Mouse (Mus musculus) right cerebral cortex, postnatal 36 days (tissue): Measurements from ENCODE around the gene Robo2.

ENCODE experiments used
- DNase-seq, 2 experiments: peaks; one replicate each; pipeline ENCODE4 v3.0.0; 2022; ENCODE audit warnings: low spot score in 2 of 2, mixed read lengths in 1 of 2

Robo2 gene

DNA sequence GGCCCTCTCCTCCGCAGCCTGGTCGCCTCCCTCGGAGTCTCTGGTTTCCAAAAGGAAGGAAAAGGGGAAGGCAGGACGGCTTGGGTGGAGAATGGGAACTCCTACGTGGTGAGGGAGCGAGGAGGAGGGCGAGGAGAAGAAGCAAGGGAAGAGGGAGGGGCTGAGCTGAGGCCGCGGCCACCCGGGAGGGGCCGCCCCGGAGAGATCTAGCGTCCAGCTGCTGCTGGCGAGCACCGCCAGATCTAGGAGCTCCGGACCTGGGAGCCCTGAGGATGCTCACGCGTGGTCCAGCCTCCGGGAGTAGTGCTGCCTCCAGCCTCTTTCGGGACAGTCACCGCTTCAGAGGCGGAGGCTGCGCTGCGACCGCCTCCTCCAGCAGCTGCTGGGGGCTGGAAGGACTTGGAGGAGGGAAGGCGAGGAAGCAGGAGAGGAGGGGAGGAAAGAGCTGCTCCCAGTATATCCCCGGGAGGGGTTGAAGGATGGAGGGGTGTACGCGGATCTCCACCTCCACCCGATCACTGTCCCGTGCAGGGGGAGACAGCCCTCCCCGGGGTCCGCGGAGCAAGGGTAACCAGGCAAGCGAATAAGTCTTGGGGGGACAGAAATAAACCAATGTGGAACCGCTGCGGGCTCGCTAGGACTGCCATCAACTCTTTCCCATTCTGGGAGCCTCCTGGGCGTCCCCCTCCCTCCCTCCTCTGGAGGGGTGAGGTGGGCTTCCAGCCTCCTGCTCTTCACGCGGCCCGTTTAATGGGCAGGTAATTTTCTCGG, at the start of gene Robo2:
Gene Robo2 (minus strand): TSS at position 345 of the 771 bp plus-strand sequence.
- peak; percentile 68 to 70 for DNase-seq

DNA sequence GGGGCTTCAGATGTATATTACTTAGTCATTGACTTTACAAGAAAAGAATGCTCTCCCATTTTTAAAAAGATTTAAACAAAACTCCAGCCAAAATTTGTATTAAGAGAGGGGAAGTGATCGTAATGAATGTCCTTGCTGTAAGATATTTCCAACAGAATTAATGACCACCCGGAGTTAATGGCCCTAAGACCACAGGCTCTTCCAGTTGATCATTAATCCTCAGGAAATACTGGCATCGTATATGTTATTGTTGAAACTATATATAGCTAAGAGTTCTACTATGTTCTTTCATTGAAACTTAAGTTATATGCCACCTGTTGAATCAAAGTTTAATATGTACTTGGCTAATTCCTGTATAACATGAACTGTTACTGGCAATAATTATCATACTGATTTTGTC, 46.5 kb upstream of the Robo2 start:
- no peak for DNase-seq

DNA sequence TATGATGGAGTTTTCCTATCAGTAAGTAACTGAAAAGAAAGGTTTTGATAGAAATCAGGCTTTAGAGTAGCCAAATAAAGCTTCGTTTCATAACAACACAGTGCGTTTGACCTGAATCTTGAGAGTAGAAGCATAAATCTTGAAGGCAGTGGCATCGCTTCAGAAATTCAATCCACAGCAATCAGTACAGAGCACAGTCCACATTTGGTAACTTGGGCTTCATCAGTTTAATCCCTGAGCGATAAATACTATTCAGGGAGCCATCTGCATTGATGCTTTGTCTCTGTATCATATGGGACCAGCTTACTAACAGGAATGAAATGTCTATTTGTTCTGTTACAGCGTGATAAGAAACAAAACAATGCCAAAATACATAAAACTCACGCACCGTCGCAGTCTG, 46.1 kb upstream of the Robo2 start:
- DNase-seq: no peak

DNA sequence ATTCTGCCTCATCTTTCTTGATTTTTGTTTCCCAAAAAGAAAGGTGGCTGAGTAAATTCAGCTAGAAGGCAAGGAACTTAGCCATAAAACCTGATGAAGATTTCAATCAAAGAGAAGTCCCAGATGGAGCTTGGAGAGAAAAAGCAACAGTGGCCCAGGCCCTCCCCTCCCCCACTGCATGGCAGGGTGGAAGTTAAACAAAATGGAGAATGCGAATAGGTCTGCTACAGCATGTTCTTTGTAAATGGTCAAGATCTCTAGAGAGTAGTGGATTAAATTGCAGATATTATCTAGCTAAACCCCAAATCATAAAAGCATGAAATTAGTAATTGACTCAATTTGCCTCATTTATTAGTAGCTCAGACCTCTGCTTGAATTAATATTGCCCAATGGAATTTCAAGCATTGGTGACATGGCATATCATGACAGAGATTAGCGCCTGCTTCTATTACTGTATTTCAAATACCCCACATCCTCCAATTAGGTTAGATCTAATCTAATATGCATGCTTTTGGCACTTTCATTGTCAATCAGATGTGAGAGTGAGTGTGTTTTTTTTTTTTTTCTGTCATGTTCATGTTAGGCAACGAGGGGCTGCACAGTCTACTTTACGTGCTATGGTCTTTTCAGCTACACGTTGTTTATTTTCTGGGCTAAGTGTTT, 45.3 kb upstream of the Robo2 start:
- DNase-seq: no peak

DNA sequence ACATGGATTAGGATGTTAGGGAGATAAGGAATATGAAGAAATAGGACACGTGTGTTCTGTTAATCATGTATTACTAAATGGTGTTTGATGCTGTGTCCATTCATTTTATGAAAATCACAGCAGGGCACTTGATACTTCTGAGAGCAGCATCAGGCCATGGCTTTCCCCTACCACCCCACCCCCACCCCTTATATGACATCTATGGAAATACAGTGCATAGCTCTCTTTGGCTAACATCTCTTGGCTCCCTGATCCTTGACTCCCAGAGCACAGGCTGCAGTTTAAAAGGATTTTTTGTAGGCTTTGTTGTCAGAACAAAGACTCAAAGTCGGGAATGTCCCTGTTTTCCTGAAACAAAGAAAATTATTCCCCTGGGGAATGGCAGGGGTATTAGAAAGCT, 43.6 kb upstream of the Robo2 start:
- no peak for DNase-seq

DNA sequence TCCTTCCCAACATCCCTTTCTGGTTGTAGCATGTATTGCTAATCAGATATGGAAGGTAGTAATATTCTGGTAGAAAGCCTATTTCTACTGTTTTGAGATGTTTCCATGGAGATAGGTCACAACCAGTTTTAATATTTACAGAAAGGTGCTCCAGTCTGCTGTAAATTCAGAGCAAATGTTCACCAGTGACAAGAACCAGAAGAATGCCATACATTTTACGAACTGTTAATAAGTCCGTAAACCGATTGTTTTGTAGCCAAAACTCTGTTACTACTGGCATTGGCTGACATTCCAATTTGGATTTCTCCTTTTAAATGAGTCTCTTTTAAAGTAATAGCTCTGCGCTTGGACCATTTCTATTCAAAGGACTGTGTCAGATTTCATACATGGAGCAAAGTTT, 36.4 kb upstream of the Robo2 start:
- DNase-seq: no peak

DNA sequence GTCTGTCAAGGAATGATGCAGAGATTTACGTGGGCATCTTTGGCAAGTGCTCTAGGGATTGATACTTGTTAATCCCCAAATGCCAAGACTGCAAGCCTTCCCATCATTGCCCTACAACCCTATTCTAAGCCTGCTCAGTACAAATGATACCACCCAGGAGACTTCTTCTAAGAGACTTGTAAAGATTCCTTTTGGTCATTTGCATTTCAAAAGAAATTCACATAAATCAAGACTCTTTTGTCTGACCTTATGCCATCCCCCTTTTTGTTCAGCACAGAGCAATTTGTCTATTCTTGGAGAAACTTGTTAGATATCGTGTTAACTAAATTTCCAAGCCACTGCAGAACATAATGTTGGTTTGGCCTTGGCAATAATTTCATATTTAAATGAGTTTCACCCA, 15.4 kb upstream of the Robo2 start:
- DNase-seq: no peak

DNA sequence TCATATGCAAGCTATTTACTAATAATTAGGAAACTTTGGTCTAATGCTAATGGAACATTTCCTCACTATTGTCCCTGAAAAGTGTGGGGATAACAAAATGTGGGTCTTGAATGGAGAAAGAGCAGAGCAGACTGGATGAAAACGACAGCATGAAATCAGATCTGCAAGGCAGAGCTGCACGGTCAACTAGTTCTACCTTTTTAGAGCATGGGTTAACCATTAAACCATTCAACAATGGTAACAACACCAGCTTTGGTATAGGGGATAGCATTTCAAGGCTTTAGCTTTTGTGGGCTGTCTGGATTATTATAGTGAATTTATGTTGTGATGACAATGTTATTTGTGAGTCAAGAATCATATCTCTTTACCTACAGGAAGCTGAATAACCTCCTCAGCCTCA, 8.7 kb upstream of the Robo2 start:
- no peak for DNase-seq

DNA sequence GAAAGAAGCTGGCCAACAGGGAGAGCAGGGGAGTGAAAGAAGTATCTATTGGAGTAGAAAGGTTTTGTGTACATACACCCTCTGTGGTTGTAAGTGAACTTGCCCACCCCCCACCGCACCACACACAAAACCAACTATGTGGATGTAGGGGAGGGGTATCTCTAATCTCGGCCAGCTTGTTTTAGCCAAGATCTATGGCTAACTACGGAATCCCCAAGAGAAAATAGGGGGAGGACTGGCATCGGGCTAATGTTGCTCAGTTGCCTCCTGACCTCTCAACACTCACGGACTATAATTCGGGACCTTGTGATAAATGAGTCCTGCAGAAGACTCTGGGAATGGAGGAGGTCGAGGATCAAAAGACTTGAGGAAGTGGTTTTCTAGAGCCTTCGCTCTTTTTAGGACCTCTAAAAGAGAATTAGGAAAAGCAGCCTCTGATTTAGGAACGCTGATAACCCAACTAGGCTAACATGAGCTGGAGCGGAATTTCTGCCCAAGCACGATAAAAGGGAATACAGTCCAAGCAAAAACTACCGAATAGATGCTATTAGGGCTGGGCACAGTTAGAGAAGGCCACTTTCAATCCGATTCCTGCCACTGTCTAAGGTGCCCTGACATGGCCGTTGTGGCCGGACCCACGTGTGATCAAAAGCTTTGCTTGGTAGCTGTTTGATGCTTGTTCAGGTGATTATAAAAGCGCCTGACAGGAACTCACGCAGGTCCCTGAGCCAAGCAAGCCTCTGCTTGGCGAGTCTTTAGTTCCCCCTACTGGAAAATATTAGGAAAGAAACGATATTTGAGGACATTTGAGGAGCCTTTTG, 1.1 kb upstream of the Robo2 start:
- peak; percentile 40 to 44 for DNase-seq

DNA sequence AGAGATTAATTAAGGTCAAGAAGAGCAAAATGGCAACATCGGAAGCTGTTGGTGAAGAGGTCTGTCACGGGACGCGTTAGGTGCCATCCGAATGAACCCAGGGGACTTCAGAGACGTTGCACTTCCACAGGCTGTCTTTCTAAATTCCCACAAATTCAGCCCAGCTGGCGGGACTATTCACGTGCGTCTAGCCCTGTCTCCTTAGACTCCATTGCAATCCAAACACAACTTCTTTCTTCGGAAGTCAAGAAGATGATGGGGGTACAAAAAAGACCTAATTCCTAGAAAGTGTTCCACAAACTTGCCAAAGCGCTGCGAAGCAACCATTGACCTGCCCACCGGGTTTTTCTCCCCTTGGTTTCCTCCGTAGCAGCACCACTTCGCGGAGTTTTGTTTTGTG, 604 bp downstream of the Robo2 start:
- no peak for DNase-seq

DNA sequence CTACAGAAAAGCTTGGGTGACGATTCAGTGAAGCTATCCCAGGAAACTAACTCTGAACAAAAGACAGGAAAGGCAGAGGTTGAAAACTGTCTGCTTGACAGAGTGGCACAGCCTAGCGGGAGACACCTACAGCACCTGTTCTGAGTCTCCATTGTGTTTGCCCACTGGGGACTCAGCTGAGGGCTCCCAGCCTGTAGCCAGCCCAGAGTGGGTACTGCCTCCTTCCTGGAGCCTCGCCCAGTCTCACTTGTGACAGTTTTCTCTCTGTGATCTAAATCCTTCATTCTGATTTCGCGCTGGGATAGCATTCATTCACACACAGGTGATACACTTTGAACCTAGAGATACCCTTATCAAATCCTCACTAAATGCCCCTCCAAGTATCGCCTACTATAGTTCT, 1.5 kb downstream of the Robo2 start:
- no peak for DNase-seq

DNA sequence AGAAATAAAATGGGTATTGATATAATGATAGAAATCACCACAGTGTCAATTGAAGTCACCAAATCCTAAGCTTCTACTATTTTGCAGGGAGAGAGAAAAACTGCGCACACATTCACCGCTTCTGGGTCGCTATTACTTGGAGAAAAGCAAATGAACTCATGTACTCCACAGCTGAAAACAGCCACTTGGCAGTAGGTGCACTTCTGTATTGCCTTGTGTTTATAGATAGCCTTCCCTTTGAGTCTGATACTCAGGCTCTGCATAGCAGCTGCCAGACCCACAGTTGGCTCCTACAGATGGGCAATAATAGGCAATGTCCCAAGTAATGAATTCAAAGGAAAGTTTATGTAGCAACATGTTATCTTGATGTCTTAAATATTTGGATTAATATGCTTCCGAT, 2.1 kb downstream of the Robo2 start:
- no peak for DNase-seq

DNA sequence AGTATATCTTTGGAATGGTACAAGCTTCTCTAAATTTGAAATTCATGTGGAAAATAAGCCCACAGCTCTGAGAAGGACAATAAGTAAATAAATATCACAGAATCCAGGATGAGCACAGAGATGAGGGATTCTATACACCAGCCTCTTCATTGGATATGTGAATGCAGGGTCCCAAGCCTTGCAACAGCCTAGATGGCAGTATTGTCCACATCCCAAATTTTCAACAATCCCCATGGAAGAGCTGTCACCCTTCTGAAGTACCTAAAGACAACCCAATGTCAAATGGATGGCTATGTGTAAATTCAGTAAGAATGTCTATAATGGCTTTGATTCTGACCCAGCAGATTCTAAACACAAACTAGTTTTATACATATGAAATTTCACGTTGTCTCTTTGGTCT, 3.1 kb downstream of the Robo2 start:
- DNase-seq: no peak

DNA sequence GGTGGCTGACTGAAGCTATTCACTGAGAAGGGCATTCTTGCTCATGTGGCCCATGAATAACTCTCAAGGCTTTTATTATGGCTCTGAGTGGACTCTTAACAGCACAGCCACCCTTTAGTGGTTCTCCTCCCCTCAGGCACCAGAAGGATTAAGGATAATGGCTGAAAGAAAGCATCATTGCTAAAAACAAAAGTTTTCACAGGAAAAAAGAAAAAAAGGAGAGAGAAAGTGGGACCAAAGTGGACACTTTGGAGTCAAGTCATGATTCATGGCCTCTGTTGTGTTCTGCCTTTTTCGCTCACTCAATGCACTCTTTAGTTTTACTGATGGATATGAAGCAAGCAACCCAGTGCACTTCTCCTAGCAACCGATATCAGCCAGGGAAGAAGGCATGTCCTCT, 14.3 kb downstream of the Robo2 start:
- DNase-seq: no peak

DNA sequence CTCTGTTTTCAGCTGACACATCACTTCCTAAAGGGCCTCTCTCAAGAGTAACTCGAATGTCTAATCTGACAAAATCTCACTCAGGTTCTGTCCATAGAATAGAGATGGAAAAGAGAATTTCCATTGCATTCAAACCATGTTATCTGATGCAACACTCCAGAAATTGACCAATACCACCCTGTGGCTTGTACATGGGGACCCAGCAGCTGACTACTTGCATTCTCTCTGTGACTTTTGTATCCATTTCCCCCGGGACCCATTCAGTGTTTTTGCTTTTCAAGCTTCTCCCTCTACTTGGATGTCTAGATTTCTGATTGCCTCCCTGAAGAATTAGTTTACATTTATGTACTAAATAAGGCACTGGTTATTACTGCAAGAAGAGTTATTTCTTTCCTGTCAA, 15.9 kb downstream of the Robo2 start:
- DNase-seq: no peak

DNA sequence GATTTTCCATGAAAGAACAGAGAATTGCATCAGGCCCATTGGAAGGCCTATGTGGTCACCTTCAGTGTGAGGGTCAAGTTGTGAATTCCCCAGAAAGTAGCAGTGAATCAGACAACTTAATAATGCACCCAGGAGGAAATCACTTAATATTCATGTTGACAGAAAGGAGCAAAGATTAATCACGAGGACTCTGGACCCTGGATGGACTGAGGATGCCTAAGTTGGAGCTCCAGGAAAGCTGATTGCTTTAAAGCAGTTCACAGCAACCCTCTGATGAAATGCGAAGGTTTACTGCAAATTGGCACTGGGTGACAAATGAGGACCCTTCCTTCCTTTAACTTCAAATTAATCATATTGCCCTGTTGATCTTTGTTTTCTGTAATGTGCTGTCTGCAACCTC, 32.2 kb downstream of the Robo2 start:
- DNase-seq: no peak

DNA sequence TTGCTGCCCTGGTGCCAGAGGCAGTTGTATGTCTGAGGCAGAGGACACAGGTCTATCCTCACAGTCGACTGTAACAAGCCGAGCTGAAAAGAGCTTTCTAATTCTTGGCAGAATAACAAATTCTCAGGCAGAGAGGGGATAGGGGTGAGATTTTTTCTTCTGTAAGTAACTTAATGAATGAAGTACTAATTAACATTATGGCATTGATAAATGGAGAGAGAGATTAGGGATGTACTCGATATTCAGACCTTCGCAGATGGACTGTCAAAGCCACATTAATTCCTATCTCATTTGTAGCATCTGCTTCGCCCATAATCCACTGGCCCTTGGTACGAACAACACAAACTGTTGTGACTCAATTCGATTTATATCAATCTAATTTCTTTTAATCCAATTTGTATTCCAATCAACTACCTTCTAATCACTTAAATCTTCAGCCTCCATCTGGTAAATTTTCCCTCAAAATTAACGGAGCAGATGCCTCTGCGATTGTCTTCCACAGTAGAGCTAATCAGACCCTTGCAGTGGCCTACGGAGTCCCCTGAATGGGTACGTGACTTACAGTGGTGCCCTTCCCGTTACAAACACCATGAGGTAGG, 36.2 kb downstream of the Robo2 start:
- DNase-seq: no peak

DNA sequence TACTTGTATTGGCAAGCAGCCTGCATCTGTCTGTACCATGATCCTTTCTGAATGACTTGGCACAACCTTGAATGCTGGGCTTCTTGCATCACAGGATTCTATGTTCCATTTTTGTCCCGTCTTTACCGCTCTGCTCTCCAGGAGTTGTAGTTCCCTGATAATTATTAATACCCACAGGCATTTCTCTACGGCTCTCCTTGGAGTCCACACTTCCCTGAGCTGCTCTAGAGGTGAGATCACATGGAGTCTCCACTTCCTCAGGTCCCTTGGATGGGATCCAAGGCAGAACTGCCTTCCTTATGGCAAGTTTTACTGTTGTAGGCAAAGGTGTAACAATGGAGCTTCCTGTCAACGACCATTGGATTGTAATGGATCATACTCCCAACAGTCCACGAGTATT, 37.1 kb downstream of the Robo2 start:
- DNase-seq: no peak

DNA sequence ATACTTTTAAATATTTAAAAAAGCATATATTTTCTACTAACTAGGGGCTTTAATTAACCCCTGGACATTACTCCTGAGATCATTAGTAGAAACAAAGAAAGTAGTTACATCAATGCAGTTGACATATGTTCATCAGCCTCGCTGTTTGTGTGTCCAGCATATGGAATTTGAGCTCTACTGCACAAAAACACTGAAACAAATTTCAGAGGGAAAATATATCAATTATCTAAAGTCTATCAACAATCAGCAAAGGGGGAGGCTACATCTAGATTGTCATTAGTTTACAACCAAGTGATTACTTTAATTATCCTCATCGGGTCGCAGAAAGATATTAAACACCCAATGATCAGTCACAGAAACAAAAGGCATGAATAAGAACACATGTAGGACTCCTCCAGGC, 38.2 kb downstream of the Robo2 start:
- no peak for DNase-seq

DNA sequence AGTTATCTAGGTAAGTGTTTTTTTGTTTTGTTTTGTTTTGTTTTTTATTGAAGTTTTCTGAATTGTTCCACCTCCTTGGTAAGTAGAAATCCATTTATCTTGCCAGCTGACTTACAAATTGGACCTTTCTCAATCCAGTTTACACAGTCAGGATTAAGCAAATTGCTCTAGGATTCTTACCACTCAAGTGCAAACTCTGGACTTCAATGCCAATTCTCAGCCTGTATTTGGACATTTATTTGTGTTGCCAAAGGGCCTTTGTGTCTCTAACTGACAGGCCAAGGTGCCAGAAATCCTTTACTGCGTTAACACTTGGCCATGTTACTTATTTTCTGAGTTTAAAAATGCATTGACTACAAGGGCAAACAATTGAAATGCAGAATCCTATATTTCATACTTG, 38.7 kb downstream of the Robo2 start:
- DNase-seq: no peak

DNA sequence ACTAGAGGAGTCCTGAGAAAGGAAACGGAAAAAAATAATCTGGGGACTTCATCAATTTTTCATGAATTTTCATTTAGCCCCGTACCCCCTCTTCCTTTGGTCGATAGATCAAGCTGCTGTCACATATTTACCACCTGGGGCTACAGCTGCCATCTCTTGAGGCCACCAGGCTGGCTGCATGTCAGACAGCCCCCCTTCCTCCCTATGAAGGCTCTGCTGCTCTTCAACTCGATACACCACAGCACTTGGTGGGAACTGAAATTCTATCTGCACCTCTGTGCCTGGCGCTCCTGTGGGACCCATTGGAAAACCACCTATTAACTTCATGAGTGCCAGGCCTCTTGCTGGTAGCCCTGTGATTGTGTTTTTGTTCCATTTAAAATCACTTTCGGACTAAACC, 63.2 kb downstream of the Robo2 start:
- DNase-seq: no peak

DNA sequence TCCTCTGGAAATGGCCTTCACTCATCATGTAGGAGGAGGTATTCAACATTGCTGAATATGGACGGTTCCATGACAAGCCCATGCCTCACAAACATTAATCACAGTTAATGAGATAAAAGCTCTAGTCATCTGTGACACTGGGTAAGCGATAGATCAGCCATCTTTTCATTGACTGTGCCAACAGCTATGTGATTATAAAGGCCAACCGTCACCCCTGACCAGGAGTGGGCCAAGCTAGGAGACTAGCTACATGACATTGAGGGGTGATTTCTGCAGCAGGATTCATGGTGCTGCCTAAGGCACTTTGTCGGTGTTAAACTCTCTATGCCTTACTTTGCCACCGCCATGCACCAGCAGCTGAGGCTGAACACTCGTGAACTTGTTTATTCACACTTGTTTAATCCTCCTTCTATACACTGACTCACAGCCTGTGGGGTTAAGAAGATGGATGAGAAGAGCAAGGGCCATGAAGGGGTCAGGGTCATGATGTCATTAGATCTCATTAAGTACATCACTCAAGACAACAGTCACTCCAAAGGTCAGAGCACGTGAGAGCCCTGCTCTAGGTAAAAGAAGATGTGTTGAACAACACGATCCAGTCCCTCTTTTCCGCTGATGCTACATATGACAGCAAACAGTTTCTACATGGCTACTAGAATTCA, 72.5 kb downstream of the Robo2 start:
- no peak for DNase-seq
